Mouse (Mus musculus) MEL (cell line): ENCODE results near the gene Toe1. TPM values are rescaled to one million over a fixed set of nuclear protein-coding genes. Genes with fewer than 3 reads are reported as not detected.

Source experiments
- DNase-seq: peaks from one replicate; pipeline ENCODE4 v3.0.0; 2011; ENCODE audit warnings: low read depth, low spot score
- H3K27ac ChIP-seq: 2 replicates; pipeline ENCODE4 v1.5.1; 2012; ENCODE audit warnings: low read depth, mild to moderate bottlenecking, control low read depth, low read length, moderate library complexity; ENCODE audit not compliant: control insufficient read depth
- H3K27me3 ChIP-seq, 2 experiments: fragments of 150-350 bp in 1 of 2; sonication (generic) in 1 of 2; 2 replicates each; pipeline ENCODE4 v1.6.1; 2012; ENCODE audit warnings: low read length in 2 of 2, mild to moderate bottlenecking in 2 of 2, improper control_type of control experiment in 1 of 2, moderate library complexity in 1 of 2; ENCODE audit not compliant: insufficient read depth in 2 of 2, control insufficient read depth in 1 of 2
- H3K36me3 ChIP-seq, 2 experiments: 2 replicates each; pipeline ENCODE4 v1.6.1; 2012 to 2014; ENCODE audit warnings: low read length in 2 of 2, improper control_type of control experiment in 1 of 2, inconsistent platforms in 1 of 2, mild to moderate bottlenecking in 1 of 2; ENCODE audit not compliant: insufficient read depth in 2 of 2, control insufficient read depth in 1 of 2
- H3K4me1 ChIP-seq, 2 experiments: fragments of 150-350 bp in 1 of 2; sonication (generic) in 1 of 2; 2 replicates each; pipeline ENCODE4 v1.6.1; 2012; ENCODE audit warnings: low read length in 2 of 2, improper control_type of control experiment in 1 of 2, mild to moderate bottlenecking in 1 of 2; ENCODE audit not compliant: insufficient read depth in 2 of 2, control insufficient read depth in 1 of 2
- H3K4me3 ChIP-seq, 2 experiments: fragments of 150-350 bp in 1 of 2; sonication (generic) in 1 of 2; 2 replicates each; pipeline ENCODE4 v1.5.1; 2012; ENCODE audit warnings: low read depth in 2 of 2, low read length in 2 of 2, mild to moderate bottlenecking in 2 of 2, moderate library complexity in 2 of 2, control low read depth in 1 of 2, improper control_type of control experiment in 1 of 2; ENCODE audit not compliant: control insufficient read depth in 1 of 2, insufficient read depth in 1 of 2
- H3K79me2 ChIP-seq: 2 replicates; pipeline ENCODE4 v1.6.1; 2012; ENCODE audit warnings: mild to moderate bottlenecking, low read length, moderate library complexity; ENCODE audit not compliant: control insufficient read depth, poor library complexity, insufficient read depth
- H3K9ac ChIP-seq: 2 replicates; pipeline ENCODE4 v1.6.1; 2012; ENCODE audit warnings: low read depth, mild to moderate bottlenecking, control low read depth, low read length, moderate library complexity; ENCODE audit not compliant: control insufficient read depth, poor library complexity, severe bottlenecking
- H3K9me3 ChIP-seq: fragments of 150-350 bp; sonication (generic); replicated peaks from 2 replicates; pipeline ENCODE4 v1.6.1; 2012; ENCODE audit warnings: mild to moderate bottlenecking, low read length, improper control_type of control experiment, moderate library complexity; ENCODE audit not compliant: insufficient read depth
- BHLHE40 ChIP-seq: IDR thresholded peaks from 2 replicates; pipeline ENCODE4 v1.6.1; 2012; ENCODE audit warnings: low read depth, mild to moderate bottlenecking, inconsistent platforms, low read length, improper control_type of control experiment, borderline replicate concordance
- CTCF ChIP-seq, 3 experiments: IDR thresholded peaks in 2 of 3; conservative IDR thresholded peaks in 1 of 3; 2 replicates each; pipeline ENCODE4 v1.5.1; 2011 to 2012; ENCODE audit warnings: low read length in 3 of 3, low read depth in 2 of 3, mild to moderate bottlenecking in 2 of 3, improper control_type of control experiment in 1 of 3, inconsistent platforms in 1 of 3, mixed read lengths in 1 of 3, moderate library complexity in 1 of 3; ENCODE audit not compliant: control insufficient read depth in 1 of 3, insufficient read depth in 1 of 3, poor library complexity in 1 of 3, severe bottlenecking in 1 of 3
- ELF1 ChIP-seq: IDR thresholded peaks from 2 replicates; pipeline ENCODE4 v1.6.1; 2014; ENCODE audit warnings: low read depth, mild to moderate bottlenecking, inconsistent platforms, low read length, improper control_type of control experiment, moderate library complexity
- EP300 ChIP-seq, 2 experiments: IDR thresholded peaks; 2 replicates each; pipeline ENCODE4 v1.6.1; 2011; ENCODE audit warnings: improper control_type of control experiment in 2 of 2, low read length in 2 of 2, low read depth in 1 of 2, mild to moderate bottlenecking in 1 of 2
- HCFC1 ChIP-seq: IDR thresholded peaks from 2 replicates; pipeline ENCODE4 v1.6.1; 2012; ENCODE audit warnings: low read depth, mild to moderate bottlenecking, inconsistent platforms, low read length, improper control_type of control experiment, moderate library complexity
- JUND ChIP-seq: IDR thresholded peaks from 2 replicates; pipeline ENCODE4 v1.6.1; 2011; ENCODE audit warnings: low read depth, mild to moderate bottlenecking, improper control_type of control experiment, low read length
- MAFK ChIP-seq: IDR thresholded peaks from 2 replicates; pipeline ENCODE4 v1.6.1; 2011; ENCODE audit warnings: low read depth, mild to moderate bottlenecking, low read length, improper control_type of control experiment, borderline replicate concordance
- MAZ ChIP-seq: IDR thresholded peaks from 2 replicates; pipeline ENCODE4 v1.6.1; 2012; ENCODE audit warnings: low read depth, mild to moderate bottlenecking, inconsistent platforms, low read length, improper control_type of control experiment
- MEF2A ChIP-seq: IDR thresholded peaks from 2 replicates; pipeline ENCODE4 v1.6.1; 2014; ENCODE audit warnings: low read depth, mild to moderate bottlenecking, inconsistent platforms, low read length, improper control_type of control experiment; ENCODE audit not compliant: poor library complexity, insufficient replicate concordance, severe bottlenecking; ENCODE audit errors: extremely low read depth
- MYC ChIP-seq: IDR thresholded peaks from 2 replicates; pipeline ENCODE4 v1.6.1; 2011; ENCODE audit warnings: low read depth, mild to moderate bottlenecking, low read length, improper control_type of control experiment, moderate library complexity
- RAD21 ChIP-seq: IDR thresholded peaks from 2 replicates; pipeline ENCODE4 v1.6.1; 2011; ENCODE audit warnings: mild to moderate bottlenecking, low read depth, low read length, improper control_type of control experiment
- RCOR1 ChIP-seq: IDR thresholded peaks from 2 replicates; pipeline ENCODE4 v1.6.1; 2012; ENCODE audit warnings: low read depth, mild to moderate bottlenecking, inconsistent platforms, low read length, improper control_type of control experiment
- SIN3A ChIP-seq: IDR thresholded peaks from 2 replicates; pipeline ENCODE4 v1.6.1; 2012; ENCODE audit warnings: low read length, improper control_type of control experiment, inconsistent platforms
- SMC3 ChIP-seq: IDR thresholded peaks from 2 replicates; pipeline ENCODE4 v1.6.1; 2011; ENCODE audit warnings: low read depth, low read length, improper control_type of control experiment
- TBP ChIP-seq: IDR thresholded peaks from 2 replicates; pipeline ENCODE4 v1.8.0; 2011; ENCODE audit warnings: low read depth, low read length, improper control_type of control experiment
- ZC3H11A ChIP-seq: IDR thresholded peaks from 2 replicates; pipeline ENCODE4 v1.6.1; 2012; ENCODE audit warnings: low read depth, mild to moderate bottlenecking, inconsistent platforms, low read length, improper control_type of control experiment
- polyA plus RNA-seq, 2 experiments: library from polyadenylated mRNA; stranded (reverse) in 1 of 2; unstranded in 1 of 2; fragments of >175 nt in 1 of 2; fragments of >200 nt in 1 of 2; gene quantifications; 2 replicates each; pipeline versions ENCODE4 v1.2.1 to v1.2.4; 2012; ENCODE audit warnings: low replicate concordance in 2 of 2, low read depth in 1 of 2; ENCODE audit not compliant: insufficient read length in 2 of 2, insufficient read depth in 1 of 2, missing spikeins in 1 of 2
- total RNA-seq: library from RNA; depleted of rRNA; stranded (reverse); fragments of 300-350 nt; gene quantifications from 2 replicates; pipeline ENCODE4 v1.2.3, GENCODE M21; 2012

Toe1 gene
- total and polyA plus RNA-seq, 3 experiments: 38.3 to 49.3 TPM; not detected in 1

DNA sequence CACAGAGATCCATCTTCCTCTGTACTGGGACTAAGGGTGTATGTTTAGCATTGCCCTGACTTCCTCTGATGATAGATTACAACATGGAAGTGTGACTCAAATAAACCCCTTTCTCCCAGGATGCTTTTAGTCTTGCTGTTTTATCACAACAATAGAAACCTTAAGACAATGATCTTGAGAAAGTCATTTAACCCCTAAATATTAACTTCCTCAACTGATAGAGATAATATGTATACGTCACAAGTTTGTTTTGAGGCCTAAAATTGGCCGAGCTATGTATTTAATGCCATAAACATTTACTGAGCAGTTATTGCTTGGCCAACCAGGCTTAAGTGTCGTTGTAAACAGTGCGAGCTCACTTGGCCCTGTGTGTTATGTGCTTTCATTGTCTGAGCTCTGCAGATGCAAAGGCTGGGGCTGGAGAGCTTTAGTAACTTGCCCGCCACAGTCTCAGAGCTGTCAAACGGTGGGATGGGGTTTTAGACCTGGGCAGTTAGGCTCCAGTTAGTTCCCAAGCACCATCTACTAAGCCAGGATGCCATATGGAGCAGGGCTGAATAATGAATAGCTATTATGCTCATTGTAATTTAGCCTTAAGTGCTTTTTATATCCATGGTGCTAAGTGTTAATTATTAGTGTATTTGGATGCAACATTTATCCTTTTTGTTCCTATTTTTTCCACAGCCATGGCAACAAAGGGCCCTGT, 22.1 kb upstream of the Toe1 start:
- no peak overlapping the region for H3K4me3 ChIP-seq
- no peaks in the 10 kb centered on the region for H3K79me2 ChIP-seq
- 0 out of 4 replicates have a peak, but pooled peaks cover 0 to 1% of the 10 kb centered on the region in 2 experiments for H3K27me3 ChIP-seq
- no peaks in the 10 kb centered on the region; a peak in 1 of 4 replicates for H3K4me1 ChIP-seq
- no peaks in the 10 kb centered on the region; a peak in 1 of 4 replicates for H3K36me3 ChIP-seq
- TF ChIP-seq MAZ: no peak
- no peak for TF ChIP-seq BHLHE40
- TF ChIP-seq HCFC1: no peak
- TF ChIP-seq TBP: no peak
- no peak for TF ChIP-seq MAFK
- no peak for TF ChIP-seq MYC
- no peak for TF ChIP-seq ZC3H11A
- no peak for TF ChIP-seq SIN3A
- no peak for TF ChIP-seq EP300 (IDR thresholded peaks at IDR 0.05; ENCODE audit: low read depth in 1 of 2, low read length in 2 of 2)
- no peak overlapping the region for H3K9ac ChIP-seq
- no peak overlapping the region for H3K27ac ChIP-seq
- no peaks in the 10 kb centered on the region for H3K9me3 ChIP-seq
- DNase-seq: no peak

DNA sequence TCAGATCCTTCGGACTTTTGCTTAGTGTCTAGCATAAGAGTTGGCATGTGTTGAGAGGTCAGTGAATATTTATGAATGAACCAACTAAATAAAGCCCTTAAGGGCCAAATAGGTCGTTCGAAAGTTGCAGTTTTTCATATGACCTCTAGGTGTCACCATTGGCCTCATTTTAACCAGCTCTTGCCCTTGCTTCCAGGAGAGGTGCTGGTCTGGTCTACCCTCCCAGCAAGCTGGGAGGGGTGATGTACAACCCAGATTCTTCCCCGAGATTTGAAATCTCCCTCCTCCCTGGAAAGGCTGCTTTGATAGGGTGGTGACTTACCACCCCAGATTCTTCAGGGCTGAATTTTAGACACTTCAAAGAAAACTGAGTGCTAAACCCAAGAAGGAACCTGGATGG, 20.4 kb upstream of the Toe1 start:
- Histone ChIP-seq H3K27ac (no peak overlapping the region), H3K36me3 (no peaks in the 10 kb centered on the region), H3K27me3 (0 out of 4 replicates have a peak, but pooled peaks cover 0 to 1% of the 10 kb centered on the region in 2 experiments), H3K4me1 (no peaks in the 10 kb centered on the region; a peak in 1 of 4 replicates), H3K4me3 (no peak overlapping the region), H3K79me2 (no peaks in the 10 kb centered on the region), H3K9me3 (no peaks in the 10 kb centered on the region), H3K9ac (no peak overlapping the region)
- TF ChIP-seq ZC3H11A (peak; percentile 67), RAD21 (peak; percentile 88), JUND (no peak), RCOR1 (no peak), MYC (no peak), ELF1 (no peak), SMC3 (peak; percentile 73), CTCF (IDR thresholded peaks at IDR 0.05 in 2 of 3, conservative IDR thresholded peaks at IDR 0.05 in 1 of 3; ENCODE audit: control insufficient read depth in 1 of 3, insufficient read depth in 1 of 3, low read depth in 2 of 3, low read length in 3 of 3, poor library complexity in 1 of 3, severe bottlenecking in 1 of 3) (peak; percentile 62 to 91 (median 67)), EP300 (IDR thresholded peaks at IDR 0.05; ENCODE audit: low read depth in 1 of 2, low read length in 2 of 2) (no peak), MEF2A (no peak)
- DNase-seq: peak; percentile 85
